Mouse (Mus musculus): ENCODE measurements around the gene Ubac2.

Ubac2 gene

DNA sequence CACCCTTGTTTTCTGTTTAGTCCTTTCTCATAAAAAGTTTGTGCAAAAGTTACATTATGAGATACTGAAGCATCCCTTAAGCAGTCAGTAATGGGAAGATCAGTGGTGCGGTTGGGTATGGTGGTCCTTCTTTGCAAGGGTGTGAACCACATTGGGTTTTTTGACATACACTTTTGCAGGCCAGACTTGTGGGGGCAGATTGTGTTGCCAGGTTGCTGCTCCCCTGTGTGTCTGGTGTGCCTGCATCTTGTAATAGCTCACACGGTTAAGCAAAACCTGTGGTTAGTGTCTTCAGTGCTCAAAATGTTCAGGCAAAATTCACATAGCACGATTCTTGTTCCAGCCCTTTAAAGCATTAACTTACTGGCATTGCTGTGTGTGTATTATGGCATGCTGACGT is 16.9 kb downstream of the Ubac2 start:
- DNase-seq = no peak

DNA sequence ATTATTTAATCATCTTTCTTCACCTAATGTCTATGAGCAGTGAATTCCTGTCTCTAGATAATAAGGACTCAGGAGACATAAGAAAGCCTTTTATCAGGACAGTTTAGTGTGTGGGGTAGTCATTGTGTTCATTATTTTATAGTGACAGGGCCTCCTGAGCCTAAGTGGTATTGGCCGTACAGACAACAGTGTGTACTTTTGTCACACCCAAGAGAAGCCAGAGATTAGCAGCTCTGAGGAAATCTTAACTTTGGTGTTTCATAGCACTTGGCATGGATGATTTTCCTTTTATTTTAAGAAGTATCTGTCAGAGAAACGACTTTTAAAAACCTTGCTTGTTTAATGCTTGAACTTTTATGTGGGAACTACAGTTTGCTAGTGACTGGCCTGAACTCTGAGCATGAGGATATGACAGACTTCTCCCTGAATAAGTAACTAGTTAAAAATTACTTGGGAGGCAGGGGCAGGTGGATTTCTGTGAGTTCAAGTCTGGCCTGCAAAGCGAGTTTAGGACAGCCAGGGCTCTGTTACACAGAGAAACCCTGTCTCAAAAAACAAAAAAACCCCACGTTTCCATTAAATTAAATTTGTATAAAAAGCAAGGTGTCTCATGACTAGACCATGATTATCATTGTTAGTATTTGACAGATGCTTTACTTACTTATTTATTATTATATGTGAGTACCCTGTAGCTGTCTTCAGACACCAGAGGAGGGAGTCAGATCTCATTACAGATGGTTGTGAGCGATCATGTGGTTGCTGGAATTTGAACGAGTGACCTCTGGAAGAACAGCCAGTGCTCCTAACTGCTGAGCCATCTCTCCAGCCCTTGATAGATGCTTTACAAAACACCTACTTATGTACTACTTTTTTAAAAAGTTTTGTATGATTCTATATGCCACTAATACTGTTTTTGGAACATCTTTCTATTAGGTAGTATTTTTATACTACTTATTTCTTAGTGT is 18.0 kb downstream of the Ubac2 start:
- DNase-seq = peak; percentile 55 to 68

- no peak for DNase-seq
Observed at GRCm38 (mm10) chr14:121897773-121898172, 19.4 kb downstream of the Ubac2 start.

DNA sequence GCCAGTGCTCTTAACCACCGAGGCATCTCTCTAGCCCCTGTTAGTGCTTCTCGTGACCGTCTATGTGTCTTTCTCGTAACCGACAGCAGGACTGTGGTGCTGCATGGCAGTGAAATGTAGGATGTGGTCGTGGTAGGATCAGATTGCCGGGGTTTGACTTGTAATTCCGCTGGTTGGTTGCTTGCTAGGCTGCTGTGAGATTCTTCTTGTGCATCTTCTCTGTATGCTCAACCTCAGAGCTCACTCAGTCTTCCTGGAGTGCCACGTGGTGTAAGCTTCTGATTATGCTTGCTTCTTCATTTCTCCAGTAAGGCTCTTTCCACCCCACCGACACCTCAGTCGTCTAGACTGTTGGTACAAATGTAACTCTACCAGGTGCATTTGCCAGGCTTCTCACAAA is 20.1 kb downstream of the Ubac2 start:
- no peak for DNase-seq

- no peak for DNase-seq
Observed at GRCm38 (mm10) chr14:121899071-121899470, 20.7 kb downstream of the Ubac2 start.

DNA sequence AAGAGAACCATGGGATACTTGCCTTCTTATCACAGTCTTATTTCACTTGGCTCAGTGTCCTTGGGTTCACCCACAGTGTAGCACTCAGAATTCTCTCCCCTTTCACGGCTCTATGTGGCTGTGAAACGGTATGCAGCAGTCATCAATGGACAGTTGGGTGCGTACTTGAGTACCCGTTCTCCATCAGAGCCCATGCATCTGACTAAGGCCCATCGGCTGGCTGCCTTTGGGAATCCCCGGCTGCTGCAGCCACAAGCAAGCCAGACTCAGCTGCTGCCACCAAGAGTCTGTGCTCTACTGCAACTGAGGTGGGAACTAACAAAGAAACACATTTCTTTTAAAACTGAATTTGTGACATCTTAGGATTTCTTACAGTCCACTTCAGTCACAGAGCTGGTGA is 23.1 kb downstream of the Ubac2 start:
- DNase-seq = no peak

- no peak for DNase-seq
Observed at GRCm38 (mm10) chr14:121903381-121903876, 25.0 kb downstream of the Ubac2 start.

- DNase-seq = no peak
Observed at GRCm38 (mm10) chr14:121904754-121905153, 26.3 kb downstream of the Ubac2 start.

DNA sequence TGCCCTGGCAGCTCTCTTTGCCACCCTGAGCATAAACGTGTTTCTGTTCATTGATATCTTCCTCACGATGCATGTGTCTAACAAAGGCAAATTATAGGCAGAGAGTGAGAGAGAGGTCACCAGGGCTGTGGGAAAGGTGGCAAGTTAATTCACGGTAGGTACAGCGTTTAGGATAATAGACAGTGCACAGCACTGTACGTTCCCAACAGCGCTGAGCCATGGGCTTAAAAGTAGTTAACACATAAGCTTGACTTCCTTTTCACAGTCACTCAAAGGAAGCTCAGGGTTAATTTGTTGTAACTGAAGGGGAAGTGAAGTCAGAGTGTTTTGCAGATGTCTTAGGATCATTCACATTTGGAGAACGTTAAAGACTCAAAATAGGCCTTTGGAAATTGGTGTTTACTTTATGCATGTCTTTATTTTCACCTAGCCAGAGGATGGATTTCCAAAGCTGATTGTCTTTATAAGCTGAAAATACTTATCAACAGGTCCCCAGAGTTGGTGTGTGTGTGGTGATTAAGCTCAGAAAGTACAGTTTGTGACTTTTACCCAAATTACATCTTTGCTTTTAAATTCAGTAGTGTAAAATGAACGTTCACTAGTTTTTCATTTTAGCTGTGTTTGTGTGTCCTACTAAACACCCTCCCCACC is 28.0 kb downstream of the Ubac2 start:
- DNase-seq = no peak

GRCm38 (mm10) chr14:121906992-121907681 is 28.7 kb downstream of the Ubac2 start:
- no peak for DNase-seq

- DNase-seq = no peak
Observed at GRCm38 (mm10) chr14:121909868-121910267, 31.4 kb downstream of the Ubac2 start.

GRCm38 (mm10) chr14:121912501-121912900 is 34.1 kb downstream of the Ubac2 start:
- DNase-seq = peak in 1 of 2 experiments; percentile 7

DNA sequence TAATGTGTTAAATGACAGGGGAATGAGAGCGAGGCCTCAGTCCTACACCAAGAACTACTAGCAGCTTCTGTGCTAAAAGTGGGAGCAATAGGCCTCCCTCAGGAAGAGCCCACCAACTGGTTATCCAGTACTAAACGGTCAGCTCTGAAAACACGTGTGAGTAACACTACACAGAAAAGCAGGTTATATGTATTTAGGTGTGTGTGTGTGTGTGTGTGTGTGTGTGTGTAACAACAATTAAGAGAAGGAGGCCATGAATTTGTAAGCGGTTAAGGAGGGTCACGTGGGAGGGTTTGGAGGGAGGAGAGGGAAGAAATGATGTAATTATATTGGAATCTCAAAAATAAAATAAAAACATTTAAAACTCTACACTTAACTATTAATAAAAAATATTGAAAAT is 36.7 kb downstream of the Ubac2 start:
- no peak for DNase-seq

DNA sequence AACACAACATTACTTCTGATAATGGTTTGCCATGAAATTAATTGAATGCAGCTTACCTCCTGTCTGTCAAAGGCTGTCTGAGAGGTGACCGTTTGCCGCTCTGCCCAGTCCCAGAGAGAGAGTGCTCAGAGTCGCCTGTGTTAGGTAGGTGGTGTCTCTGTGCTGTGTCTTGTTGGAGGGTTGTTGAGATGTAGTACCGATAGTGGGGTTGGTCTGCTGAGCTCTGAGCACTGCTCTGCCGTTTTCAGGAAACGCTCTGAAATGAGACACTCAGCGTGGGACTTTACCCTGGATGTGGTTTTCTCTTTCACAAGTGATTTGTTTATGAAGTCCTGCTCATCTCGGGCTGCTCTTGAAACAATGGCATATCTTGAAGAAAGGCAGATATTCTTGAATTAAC is 37.2 kb downstream of the Ubac2 start, which contains the start of gene Gpr18:
Gene Gpr18, minus strand, starts transcription at position 161 of the 400 bp plus-strand sequence.
- DNase-seq = no peak

DNA sequence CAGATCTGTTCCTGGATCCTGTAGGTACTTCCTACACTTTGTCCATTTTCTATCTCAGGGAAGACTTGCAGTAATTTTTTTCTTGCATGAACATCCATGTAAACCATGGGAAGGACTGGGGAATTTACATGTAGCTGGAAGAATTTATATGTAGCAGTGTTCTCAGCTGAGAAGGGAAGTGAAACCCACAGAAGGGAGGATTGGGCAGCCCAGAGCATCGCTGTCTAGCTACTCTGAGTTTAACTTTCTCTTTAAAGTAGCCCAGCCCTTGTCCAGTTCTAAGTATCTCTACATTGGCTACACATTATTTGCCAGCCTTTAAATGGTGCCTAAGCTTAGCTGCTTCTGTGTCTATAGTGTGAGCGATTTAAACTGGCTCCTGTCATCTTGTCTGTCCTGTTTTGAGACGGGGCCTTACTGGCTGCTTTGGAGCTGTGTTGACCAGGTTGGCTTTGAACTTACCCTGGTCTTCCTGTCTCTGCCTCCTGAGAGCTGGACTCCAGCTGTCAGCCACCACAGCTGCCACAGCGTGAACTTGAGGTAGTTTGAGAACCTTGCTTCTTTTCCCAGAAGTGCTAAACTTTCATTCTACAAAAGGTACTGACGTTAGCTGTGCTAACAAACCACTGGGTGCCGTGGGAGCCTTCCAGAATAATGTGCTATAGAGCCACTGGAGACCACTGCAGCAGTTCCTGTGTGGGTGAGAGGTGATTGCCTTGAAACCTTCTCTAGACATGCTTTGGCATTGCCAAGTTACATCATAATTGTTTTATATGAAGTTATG is 38.1 kb downstream of the Ubac2 start:
- DNase-seq = no peak

DNA sequence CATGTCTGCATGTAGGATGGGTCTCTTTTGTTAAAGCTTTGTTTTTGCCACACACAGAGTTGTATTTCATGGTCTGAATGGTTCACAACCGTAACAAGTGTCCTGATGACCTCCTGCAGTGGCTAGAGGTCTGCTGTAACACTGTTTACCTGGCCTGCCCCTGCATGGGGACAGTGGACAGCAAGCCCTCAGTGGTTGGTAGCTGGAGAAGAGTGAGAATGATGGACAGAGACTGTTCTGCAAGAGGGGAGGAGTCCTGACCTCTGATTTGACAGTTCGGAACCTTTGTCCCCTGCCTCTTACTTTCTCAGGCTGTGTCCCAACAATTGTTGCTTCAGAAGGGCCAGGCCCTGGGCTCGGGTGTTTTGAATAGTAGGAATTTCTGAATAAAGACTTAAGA is 39.8 kb downstream of the Ubac2 start:
- no peak for DNase-seq

DNA sequence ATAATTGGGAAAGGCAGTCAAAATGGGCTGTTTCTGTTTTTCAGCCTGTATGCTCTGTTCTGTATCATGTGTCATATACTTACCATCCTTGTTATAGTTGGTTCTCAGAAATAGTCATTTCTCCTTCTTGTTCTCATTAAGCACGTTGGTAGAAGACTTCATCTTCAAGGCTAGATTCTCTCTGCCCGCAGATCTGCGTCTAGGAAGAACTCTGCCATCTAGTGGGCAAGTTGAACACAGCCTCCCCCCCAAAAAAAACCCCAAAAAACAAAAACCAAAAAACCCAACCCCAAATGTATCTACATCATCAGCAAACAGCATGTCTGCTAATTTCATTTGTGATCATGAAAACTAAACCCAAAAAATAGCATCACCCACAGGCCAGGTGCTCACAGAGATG is 41.3 kb downstream of the Ubac2 start:
- peak in 1 of 2 experiments; percentile 24 for DNase-seq

DNA sequence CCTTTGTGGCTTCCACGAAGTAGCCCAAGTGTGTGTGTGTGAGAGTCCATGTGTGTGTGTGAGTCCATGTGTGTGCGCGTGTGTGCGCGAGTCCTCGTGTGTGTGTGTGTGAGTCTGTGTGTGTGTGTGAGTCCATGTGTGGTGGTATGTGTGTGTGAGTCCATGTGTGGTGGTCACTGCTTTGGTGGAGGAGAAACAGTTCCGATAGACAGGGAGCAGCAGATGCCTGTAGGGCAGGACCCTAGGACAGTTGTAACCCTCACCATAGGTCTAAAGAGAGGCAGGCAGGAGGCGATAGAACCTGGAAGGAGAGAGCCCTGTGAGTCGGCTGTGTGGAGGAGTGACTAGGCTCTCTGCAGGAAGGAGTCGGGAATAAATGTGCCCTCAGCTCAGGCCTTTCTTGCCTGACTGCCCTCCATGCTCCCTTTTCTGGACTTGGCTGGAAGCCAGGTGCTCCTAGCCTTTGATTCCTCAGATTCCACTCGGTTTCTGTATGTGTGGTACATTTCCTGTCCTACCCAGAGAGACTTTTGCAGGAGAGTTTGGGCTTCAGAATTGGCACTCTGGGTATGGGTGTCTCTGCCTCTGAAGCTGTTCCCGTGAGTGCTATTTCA is 42.2 kb downstream of the Ubac2 start:
- peak; percentile 84 to 88 for DNase-seq

DNA sequence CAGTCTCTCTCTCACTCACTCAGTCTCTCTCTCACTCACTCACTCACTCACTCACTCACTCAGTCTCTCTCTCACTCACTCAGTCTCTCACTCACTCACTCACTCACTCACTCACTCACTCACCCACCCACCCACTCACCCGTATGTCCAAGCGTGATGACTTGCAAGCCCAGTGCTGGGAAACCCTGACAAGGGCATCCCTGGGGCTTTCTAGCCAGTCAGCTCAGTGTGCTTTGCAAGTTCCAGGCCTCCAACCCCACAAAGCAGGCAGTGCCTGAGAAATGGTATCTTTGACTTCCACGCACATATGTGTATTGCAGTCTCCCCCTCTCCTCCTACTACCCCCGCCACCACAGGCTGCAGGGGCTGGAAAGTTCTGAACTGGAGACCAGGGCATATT is 43.6 kb downstream of the Ubac2 start:
- peak in 1 of 2 experiments; percentile 0 for DNase-seq

DNA sequence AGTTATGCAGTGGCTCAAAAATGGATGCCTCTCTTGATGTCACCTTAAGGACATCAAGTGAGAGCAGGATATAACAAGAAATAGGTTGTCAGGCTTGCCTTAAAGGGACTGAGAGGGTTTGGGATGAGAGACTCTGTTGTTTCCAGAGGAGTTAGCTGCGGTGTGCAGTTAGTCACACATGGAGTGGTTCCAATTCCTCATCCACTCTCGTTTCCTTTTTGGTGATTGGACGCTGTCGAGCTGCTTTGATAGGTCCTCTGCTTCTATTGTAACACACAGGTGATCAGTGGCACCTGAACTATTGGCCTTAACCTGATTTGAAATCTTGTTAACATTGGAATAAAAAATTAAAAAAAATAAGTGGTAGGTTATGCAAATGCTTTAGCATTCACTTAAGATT is 44.3 kb downstream of the Ubac2 start:
- peak in 1 of 2 experiments; percentile 0 for DNase-seq

GRCm38 (mm10) chr14:121924876-121925275 is 46.5 kb downstream of the Ubac2 start:
- DNase-seq = no peak

DNA sequence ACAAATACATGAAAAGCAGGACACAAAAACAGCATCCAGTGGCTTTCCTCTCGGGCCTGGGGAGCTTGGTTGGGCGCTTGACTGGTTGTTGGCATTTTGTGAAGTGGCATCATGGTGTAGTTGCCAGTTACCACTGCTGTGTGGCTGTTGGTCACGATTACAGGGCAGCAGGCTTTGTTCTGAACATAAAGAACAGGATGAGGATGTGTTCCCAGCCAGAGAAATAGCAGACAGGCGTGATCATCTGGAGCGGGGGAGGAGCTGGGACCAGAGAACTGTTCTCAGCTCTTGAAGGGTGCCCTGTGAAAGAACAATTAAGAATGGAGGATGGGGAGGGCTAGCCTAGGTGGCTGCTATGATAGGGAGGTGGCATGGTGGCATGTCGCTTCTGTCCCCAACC is 48.5 kb downstream of the Ubac2 start:
- DNase-seq = peak in 1 of 2 experiments; percentile 1
